11 mouse cellular contexts compared by ENCODE assay signal in the genomic region with DNA sequence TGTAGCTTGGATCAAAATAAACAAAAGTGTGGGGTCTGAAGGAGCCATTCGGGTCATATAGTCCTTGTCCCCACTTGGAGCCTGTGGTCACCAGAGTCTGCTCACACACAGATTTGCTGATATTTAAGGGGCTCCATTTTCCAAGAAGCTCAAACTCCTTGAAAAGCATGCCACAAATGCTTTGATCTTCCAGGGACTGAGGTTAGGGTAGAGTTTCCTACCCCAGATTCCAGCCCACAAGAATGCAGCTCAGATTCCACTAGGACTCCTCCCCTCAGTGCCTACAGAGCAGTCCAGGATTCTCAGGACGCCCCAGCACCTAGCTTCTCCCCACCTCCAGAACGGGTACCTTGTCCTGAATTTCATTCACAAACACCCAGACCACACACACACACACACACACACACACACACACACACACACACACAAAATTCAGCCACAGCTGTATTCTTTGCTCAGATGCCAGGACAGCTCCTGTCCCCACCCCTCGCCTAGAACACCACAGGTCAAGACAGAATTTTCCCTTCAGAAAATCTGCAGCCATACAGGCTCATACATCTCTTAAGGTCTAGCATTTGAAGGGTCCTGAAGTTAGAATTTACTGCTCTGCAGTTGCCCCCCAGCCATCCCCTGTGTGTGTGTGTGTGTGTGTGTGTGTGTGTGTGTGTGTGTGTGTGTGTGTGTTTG.
A peak's percentile ranks its signal among the peaks of the same experiment; 100 is the strongest.
DNase-seq lines count a peak whose midpoint lies in the region; ATAC-seq and TF ChIP-seq lines count a peak whose summit lies in the region.
"Had no signal": no experiment of that assay in that cellular context is flagged by ENCODE, and none has a peak within 500 bp of the region (broad histone marks: within the 10 kb centered on the region; RNA-seq: fewer than 3 reads in every experiment).

No protein-coding gene starts in this region.

- DNase-seq in heart, postnatal 36 days = no peak
- DNase-seq in liver, adult 2 months (ENCODE audit: extremely low read depth, low read depth, low spot score) = no peak
- DNase-seq in ZHBTc4 (ENCODE audit: low read depth, low spot score) = peak; percentile 38
- peak; percentile 22 for DNase-seq in hindlimb bud, embryonic 11.5 days (ENCODE audit: extremely low spot score, low read depth, low spot score)
- DNase-seq in adrenal gland, postnatal 25 days = no peak
- no peak for DNase-seq in cerebellum, adult 18-20 months
- DNase-seq: cerebellum, adult 2 months; right cerebral cortex, postnatal 25 days; thymus, postnatal 14 days had no signal

- no peak for ATAC-seq in heart, embryonic 13.5 days (ENCODE audit: extremely low read depth, insufficient number of reproducible peaks, low FRiP score, low TSS enrichment)
- ATAC-seq in liver, embryonic 12.5 days = no peak

- H3K4me3 ChIP-seq in heart, embryonic 13.5 days = no peak overlapping the region
- H3K4me3 ChIP-seq in liver, adult 2 months (ENCODE audit: insufficient read depth, low read depth, low read length) = no peak overlapping the region
- H3K4me3 ChIP-seq in liver, embryonic 12.5 days = no peak overlapping the region

- WGBS in heart, embryonic 13.5 days = 15% methylated on average over 4 of the region's 4 CpGs
- 74% methylated on average over 4 of the region's 4 CpGs for WGBS in liver, adult 2 months
- WGBS in liver, embryonic 12.5 days (ENCODE audit: insufficient replicate concordance) = 32% methylated on average over 4 of the region's 4 CpGs

- peak overlapping the region; percentile 74 for H3K27ac ChIP-seq in heart, embryonic 13.5 days (replicated peaks)
- peak overlapping the region; percentile 62 for H3K27ac ChIP-seq in liver, adult 2 months (replicated peaks; ENCODE audit: insufficient read depth, low read depth, low read length)
- no peak overlapping the region for H3K27ac ChIP-seq in liver, embryonic 12.5 days

- no peak for TF ChIP-seq CTCF in liver, adult 2 months (IDR thresholded peaks at IDR 0.05; ENCODE audit: low read depth, low read length)

- H3K4me2 ChIP-seq in heart, embryonic 13.5 days = peak overlapping the region; percentile 22; the same call in 1 of the 2 replicates
- H3K4me2 ChIP-seq in liver, embryonic 12.5 days = no peak overlapping the region

- H3K9ac ChIP-seq in heart, embryonic 13.5 days = no peak overlapping the region
- no peak overlapping the region for H3K9ac ChIP-seq in liver, adult 2 months (ENCODE audit: low read depth, low read length)
- H3K9ac ChIP-seq in liver, embryonic 12.5 days = no peak overlapping the region

- H3K36me3 ChIP-seq in heart, embryonic 13.5 days = no peaks in the 10 kb centered on the region
- H3K36me3 ChIP-seq in liver, adult 2 months (ENCODE audit: control insufficient read depth, insufficient read depth, low read length) = no peaks in the 10 kb centered on the region
- no peaks in the 10 kb centered on the region for H3K36me3 ChIP-seq in liver, embryonic 12.5 days

- H3K9me3 ChIP-seq in heart, embryonic 13.5 days = no peaks in the 10 kb centered on the region
- H3K9me3 ChIP-seq in liver, embryonic 12.5 days (replicated peaks) = no peaks in the 10 kb centered on the region

- no peaks in the 10 kb centered on the region for H3K79me2 ChIP-seq in liver, adult 2 months (ENCODE audit: control insufficient read depth, insufficient read depth, low read length)

- no peaks in the 10 kb centered on the region for H3K27me3 ChIP-seq in heart, embryonic 13.5 days (replicated peaks)
- no peaks in the 10 kb centered on the region for H3K27me3 ChIP-seq in liver, adult 2 months (ENCODE audit: control insufficient read depth, insufficient read depth, low read length)
- H3K27me3 ChIP-seq in liver, embryonic 12.5 days (replicated peaks) = no peaks in the 10 kb centered on the region

- H3K4me1 ChIP-seq in heart, embryonic 13.5 days = peaks cover 44% of the 10 kb centered on the region
- peaks cover 6% of the 10 kb centered on the region; the same call in 1 of the 2 replicates for H3K4me1 ChIP-seq in liver, adult 2 months (ENCODE audit: control insufficient read depth, insufficient read depth, low read length)
- H3K4me1 ChIP-seq in liver, embryonic 12.5 days = peaks cover 17% of the 10 kb centered on the region

- intact Hi-C loops in heart, postnatal 36 days (cut with DNase I) = no loop called here

- no peak for TF ChIP-seq POLR2A in liver, adult 2 months (IDR thresholded peaks at IDR 0.05; ENCODE audit: extremely low read depth, insufficient read depth, low read length)

Comparison
In these comparisons a context has a peak if more than half of its experiments do, and no peak if none do; other contexts are left out.
1. DNase-seq: peak in ZHBTc4 (single experiment) and hindlimb bud, embryonic 11.5 days (single experiment); none in heart, postnatal 36 days (0 of 2), liver, adult 2 months (single experiment), adrenal gland, postnatal 25 days (single experiment) and cerebellum, adult 18-20 months (0 of 2).